Mouse (Mus musculus): ENCODE data around the gene Coro6. TPM values are rescaled to one million over a fixed set of nuclear protein-coding genes. Genes with fewer than 3 reads are reported as not detected.

The Coro6 gene
- 10 to 100 TPM; 82.0 to 90.3 TPM for total RNA-seq (2021)
- long read RNA-seq, experiment 1, transcript Coro6-204 (11 exons, 2,804 nt): major isoform, 14 of 187 reads
- long read RNA-seq, experiment 1, partial matches to known transcripts: 7 of 187 reads
- long read RNA-seq, experiment 1, other reads (novel, unspliced or antisense): 165 of 187 reads
- long read RNA-seq, experiment 2, transcript Coro6-204 (11 exons, 2,804 nt): major isoform, 24 of 237 reads
- long read RNA-seq, experiment 2, partial matches to known transcripts: 9 of 237 reads
- long read RNA-seq, experiment 2, other reads (novel, unspliced or antisense): 203 of 237 reads

- DNase-seq (ENCODE audit: low spot score in 2 of 2): peak; percentile 75 to 83
Observed at GRCm38 (mm10) chr11:77462283-77463100, at the start of gene Coro6. TSS of gene Coro6 (plus strand) at chr11:77462411.

- no peak for DNase-seq (ENCODE audit: low spot score in 2 of 2)
Observed at GRCm38 (mm10) chr11:77414141-77414839, 47.9 kb upstream of the Coro6 start.

GRCm38 (mm10) chr11:77416212-77417000 lies 45.8 kb upstream of the Coro6 start:
- DNase-seq (ENCODE audit: low spot score in 2 of 2): peak in 1 of 2 experiments; percentile 11

GRCm38 (mm10) chr11:77418021-77418420 lies 44.2 kb upstream of the Coro6 start:
- DNase-seq (ENCODE audit: low spot score in 2 of 2): no peak

- DNase-seq (ENCODE audit: low spot score in 2 of 2): no peak
Observed at GRCm38 (mm10) chr11:77423175-77423859, 38.9 kb upstream of the Coro6 start.

GRCm38 (mm10) chr11:77428446-77428845 lies 33.8 kb upstream of the Coro6 start:
- no peak for DNase-seq (ENCODE audit: low spot score in 2 of 2)

GRCm38 (mm10) chr11:77437026-77437425 lies 25.2 kb upstream of the Coro6 start:
- DNase-seq (ENCODE audit: low spot score in 2 of 2): no peak

GRCm38 (mm10) chr11:77440081-77440480 lies 22.1 kb upstream of the Coro6 start:
- no peak for DNase-seq (ENCODE audit: low spot score in 2 of 2)

- DNase-seq (ENCODE audit: low spot score in 2 of 2): no peak
Observed at GRCm38 (mm10) chr11:77441020-77441419, 21.2 kb upstream of the Coro6 start.

- peak in 1 of 2 experiments; percentile 59 for DNase-seq (ENCODE audit: low spot score in 2 of 2)
Observed at GRCm38 (mm10) chr11:77442186-77443170, 19.7 kb upstream of the Coro6 start.

GRCm38 (mm10) chr11:77444939-77445338 lies 17.3 kb upstream of the Coro6 start:
- DNase-seq (ENCODE audit: low spot score in 2 of 2): no peak

GRCm38 (mm10) chr11:77446628-77447041 lies 15.6 kb upstream of the Coro6 start:
- DNase-seq (ENCODE audit: low spot score in 2 of 2): no peak

GRCm38 (mm10) chr11:77449224-77449623 lies 13.0 kb upstream of the Coro6 start:
- DNase-seq (ENCODE audit: low spot score in 2 of 2): no peak

- DNase-seq (ENCODE audit: low spot score in 2 of 2): no peak
Observed at GRCm38 (mm10) chr11:77451670-77452069, 10.5 kb upstream of the Coro6 start.

- DNase-seq (ENCODE audit: low spot score in 2 of 2): no peak
Observed at GRCm38 (mm10) chr11:77453388-77453787, 8.8 kb upstream of the Coro6 start.

GRCm38 (mm10) chr11:77455770-77456510 lies 6.3 kb upstream of the Coro6 start:
- DNase-seq (ENCODE audit: low spot score in 2 of 2): no peak

GRCm38 (mm10) chr11:77456866-77457265 lies 5.3 kb upstream of the Coro6 start:
- DNase-seq (ENCODE audit: low spot score in 2 of 2): peak in 1 of 2 experiments; percentile 4

GRCm38 (mm10) chr11:77461856-77462255 lies 355 bp upstream of the Coro6 start:
- no peak for DNase-seq (ENCODE audit: low spot score in 2 of 2)

Measured in gastrocnemius, postnatal 4 days (tissue).